Mouse (Mus musculus) kidney, adult 8-10 months (tissue): ENCODE data around the gene Nf2.
A peak's percentile ranks its signal among the peaks of the same experiment; 100 is the strongest.
"Not testable (repeated sequence)": the region's sequence is repeated elsewhere in the genome, so short reads cannot be mapped to it uniquely, and the experiment has no call there.

Experiments used
- DNase-seq, 2 experiments: peaks; one replicate each; pipeline ENCODE4 v3.0.0; 2022

Gene Nf2

GRCm38 (mm10) chr11:4836755-4837154, 12.6 kb downstream of the Nf2 start:
- DNase-seq, result peak; percentile 23 to 47

GRCm38 (mm10) chr11:4835436-4835835, 13.9 kb downstream of the Nf2 start:
- DNase-seq, result no peak

GRCm38 (mm10) chr11:4833295-4833939, 15.9 kb downstream of the Nf2 start:
- DNase-seq, result no peak

- no peak for DNase-seq
Observed at GRCm38 (mm10) chr11:4831066-4831465, 18.3 kb downstream of the Nf2 start.

- no peak for DNase-seq
Observed at GRCm38 (mm10) chr11:4827916-4828315, 21.4 kb downstream of the Nf2 start.

- no peak for DNase-seq
Observed at GRCm38 (mm10) chr11:4827340-4827739, 22.0 kb downstream of the Nf2 start.

GRCm38 (mm10) chr11:4826152-4826778, 23.1 kb downstream of the Nf2 start:
- no peak for DNase-seq

- DNase-seq, result no peak
Observed at GRCm38 (mm10) chr11:4823655-4824312, 25.6 kb downstream of the Nf2 start.

- DNase-seq, result not testable (repeated sequence)
Observed at GRCm38 (mm10) chr11:4822446-4822842, 26.9 kb downstream of the Nf2 start.

- DNase-seq, result no peak
Observed at GRCm38 (mm10) chr11:4821492-4822445, 27.6 kb downstream of the Nf2 start.

GRCm38 (mm10) chr11:4814507-4815450, 34.6 kb downstream of the Nf2 start:
- DNase-seq, result no peak

- no peak for DNase-seq
Observed at GRCm38 (mm10) chr11:4808311-4808710, 41.0 kb downstream of the Nf2 start.

- no peak for DNase-seq
Observed at GRCm38 (mm10) chr11:4806031-4806715, 43.2 kb downstream of the Nf2 start.

- no peak for DNase-seq
Observed at GRCm38 (mm10) chr11:4804921-4805562, 44.3 kb downstream of the Nf2 start.

GRCm38 (mm10) chr11:4803951-4804350, 45.4 kb downstream of the Nf2 start:
- DNase-seq, result no peak

GRCm38 (mm10) chr11:4803426-4803825, 45.9 kb downstream of the Nf2 start:
- DNase-seq, result no peak

- DNase-seq, result peak; percentile 16 to 26
Observed at GRCm38 (mm10) chr11:4803008-4803407, 46.3 kb downstream of the Nf2 start.

- not testable (repeated sequence) for DNase-seq
Observed at GRCm38 (mm10) chr11:4802401-4802800, 46.9 kb downstream of the Nf2 start.

- DNase-seq, result no peak
Observed at GRCm38 (mm10) chr11:4800654-4801053, 48.7 kb downstream of the Nf2 start.

GRCm38 (mm10) chr11:4793006-4793405, 56.3 kb downstream of the Nf2 start:
- no peak for DNase-seq

- DNase-seq, result no peak
Observed at GRCm38 (mm10) chr11:4791549-4791948, 57.8 kb downstream of the Nf2 start.
